Mouse (Mus musculus) heart, adult 2 months (tissue): ENCODE data around the gene Aloxe3. TPM values are rescaled to one million over a fixed set of nuclear protein-coding genes. Genes with fewer than 3 reads are reported as not detected.
A peak's percentile ranks its signal among the peaks of the same experiment; 100 is the strongest.

Experiments used
- DNase-seq, 2 experiments: peaks; one replicate each; pipeline ENCODE4 v3.0.0; 2021
- H3K27ac ChIP-seq: fragments of 200-600 bp; 2 replicates; pipeline ENCODE4 v1.8.1; 2022
- H3K27me3 ChIP-seq: fragments of 200-500 bp; 2 replicates; pipeline ENCODE4 v1.6.1; 2012; ENCODE audit warnings: mild to moderate bottlenecking, low read length, inconsistent platforms, mixed read lengths; ENCODE audit not compliant: control insufficient read depth, insufficient read depth
- H3K36me3 ChIP-seq: fragments of 200-500 bp; 2 replicates; pipeline ENCODE4 v1.6.1; 2012; ENCODE audit warnings: low read length, inconsistent platforms; ENCODE audit not compliant: control insufficient read depth, insufficient read depth
- H3K4me1 ChIP-seq: fragments of 200-500 bp; 2 replicates; pipeline ENCODE4 v1.6.1; 2011; ENCODE audit warnings: low read length; ENCODE audit not compliant: control insufficient read depth, insufficient read depth
- H3K4me3 ChIP-seq: fragments of 200-600 bp; 2 replicates; pipeline ENCODE4 v1.8.1; 2022
- H3K79me2 ChIP-seq: fragments of 200-500 bp; replicated peaks from 2 replicates; pipeline ENCODE4 v1.6.1; 2012; ENCODE audit warnings: mild to moderate bottlenecking, inconsistent platforms, low read length, moderate library complexity, mixed read lengths; ENCODE audit not compliant: control insufficient read depth, insufficient read depth
- H3K9ac ChIP-seq: fragments of 200-500 bp; 2 replicates; pipeline ENCODE4 v1.6.1; 2012; ENCODE audit warnings: low read depth, mild to moderate bottlenecking, control low read depth, inconsistent platforms, low read length, mixed read lengths
- CTCF ChIP-seq: fragments of 200-600 bp; IDR thresholded peaks from 2 replicates; pipeline ENCODE4 v1.8.1; 2022; ENCODE audit warnings: antibody characterized with exemption, mild to moderate bottlenecking, moderate library complexity
- EP300 ChIP-seq: fragments of 200-500 bp; IDR thresholded peaks from 2 replicates; pipeline ENCODE4 v1.6.1; 2011; ENCODE audit warnings: low read depth, low read length, control low read depth; ENCODE audit not compliant: insufficient read depth
- POLR2A ChIP-seq: fragments of 200-500 bp; IDR thresholded peaks from 2 replicates; pipeline ENCODE4 v1.6.1; 2011; ENCODE audit warnings: mild to moderate bottlenecking, low read depth, low read length, control low read depth; ENCODE audit not compliant: insufficient read depth
- WGBS: fragments of 180-500 bp; shearing (Covaris S2); methylation state at CpG from one replicate; pipeline ENCODE4 v1.1.7; 2018; 5-methylcytosine and 5-hydroxymethylcytosine counted together
- intact Hi-C: fragments of 180-260 bp; cut with DNase I; formaldehyde crosslinking; loops from one replicate; pipeline ENCODE4 v1.15.1; 2025
- polyA plus RNA-seq: library from polyadenylated mRNA; depleted of rRNA; stranded (reverse); fragments of >200 nt; gene quantifications from 2 replicates; pipeline ENCODE4 v1.2.3, GENCODE M21; 2012
- total RNA-seq, 2 experiments: library from RNA; stranded (reverse); gene quantifications; 2 replicates each; pipeline ENCODE4 v1.2.3; 2021

Aloxe3 gene
- total and polyA plus RNA-seq, 3 experiments: 0.05 to 0.16 (median 0.07) TPM

DNA sequence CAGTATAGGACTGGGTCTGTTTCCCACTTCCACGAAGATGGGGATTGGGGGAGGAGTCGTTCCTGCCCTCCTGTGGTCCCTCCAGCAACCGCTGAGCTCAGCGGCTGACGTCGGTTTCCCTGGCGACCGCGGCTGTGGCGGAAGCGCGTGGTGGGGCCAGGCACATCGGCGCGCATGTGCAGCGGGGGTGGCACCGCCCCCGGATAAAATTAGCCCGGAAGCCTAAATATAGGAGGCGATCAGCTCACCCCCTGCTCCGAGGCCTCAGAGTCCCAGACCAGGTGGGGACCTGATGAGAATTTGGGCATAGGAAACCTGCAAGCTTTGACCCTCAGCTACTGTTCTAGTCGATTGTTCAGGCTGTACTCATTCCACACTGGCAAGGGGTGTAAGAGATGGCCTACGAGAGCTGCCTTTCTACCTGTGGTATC, 25.8 kb upstream of the Aloxe3 start:
- TF ChIP-seq EP300 (peak; percentile 87), POLR2A (peak; percentile 82), CTCF (peak; percentile 44)
- Histone ChIP-seq H3K27me3 (no peaks in the 10 kb centered on the region), H3K79me2 (peaks cover 2% of the 10 kb centered on the region), H3K27ac (peak overlapping the region; percentile 98), H3K4me3 (peak overlapping the region; percentile 67), H3K36me3 (peaks cover 9% of the 10 kb centered on the region), H3K4me1 (peaks cover 13% of the 10 kb centered on the region), H3K9ac (peak overlapping the region; percentile 81)
- intact Hi-C loops: loop anchor here (1.0 to 10.0 kb wide), 3 partner anchors 10 to 305 kb away; partner anchors contain the start of gene Arhgef15
- WGBS: under 1% methylated on average over 23 of the region's 23 CpGs
- peak; percentile 96 to 97 for DNase-seq

DNA sequence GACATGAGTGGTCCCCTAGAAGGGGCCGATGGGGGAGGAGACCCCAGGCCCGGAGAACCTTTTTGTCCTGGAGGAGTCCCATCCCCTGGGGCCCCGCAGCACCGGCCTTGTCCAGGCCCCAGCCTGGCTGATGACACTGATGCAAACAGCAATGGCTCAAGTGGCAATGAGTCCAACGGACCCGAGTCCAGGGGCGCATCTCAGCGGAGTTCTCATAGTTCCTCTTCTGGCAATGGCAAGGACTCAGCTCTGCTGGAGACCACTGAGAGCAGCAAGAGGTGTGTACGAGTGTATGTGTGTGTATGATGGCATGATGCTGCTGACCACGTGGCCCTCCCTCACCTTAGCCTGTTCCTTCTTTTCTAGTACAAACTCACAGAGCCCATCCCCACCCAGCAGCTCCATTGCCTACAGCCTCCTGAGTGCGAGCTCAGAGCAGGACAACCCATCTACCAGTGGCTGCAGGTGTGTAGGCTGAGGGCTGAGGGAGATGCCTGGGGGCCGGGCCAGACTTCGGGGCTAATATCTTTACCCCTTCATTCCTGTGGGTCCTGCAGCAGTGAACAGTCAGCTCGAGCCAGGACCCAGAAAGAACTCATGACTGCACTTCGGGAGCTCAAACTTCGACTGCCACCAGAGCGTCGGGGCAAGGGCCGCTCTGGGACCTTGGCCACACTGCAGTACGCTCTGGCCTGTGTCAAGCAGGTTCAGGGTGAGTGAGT, 24.9 kb upstream of the Aloxe3 start:
- DNase-seq: peak in 1 of 2 experiments; percentile 48
- intact Hi-C loops: loop anchor here (1.0 to 10.0 kb wide), 2 partner anchors 10 to 304 kb away; no protein-coding TSS in a partner anchor
- TF ChIP-seq CTCF (no peak), EP300 (no peak), POLR2A (no peak)

DNA sequence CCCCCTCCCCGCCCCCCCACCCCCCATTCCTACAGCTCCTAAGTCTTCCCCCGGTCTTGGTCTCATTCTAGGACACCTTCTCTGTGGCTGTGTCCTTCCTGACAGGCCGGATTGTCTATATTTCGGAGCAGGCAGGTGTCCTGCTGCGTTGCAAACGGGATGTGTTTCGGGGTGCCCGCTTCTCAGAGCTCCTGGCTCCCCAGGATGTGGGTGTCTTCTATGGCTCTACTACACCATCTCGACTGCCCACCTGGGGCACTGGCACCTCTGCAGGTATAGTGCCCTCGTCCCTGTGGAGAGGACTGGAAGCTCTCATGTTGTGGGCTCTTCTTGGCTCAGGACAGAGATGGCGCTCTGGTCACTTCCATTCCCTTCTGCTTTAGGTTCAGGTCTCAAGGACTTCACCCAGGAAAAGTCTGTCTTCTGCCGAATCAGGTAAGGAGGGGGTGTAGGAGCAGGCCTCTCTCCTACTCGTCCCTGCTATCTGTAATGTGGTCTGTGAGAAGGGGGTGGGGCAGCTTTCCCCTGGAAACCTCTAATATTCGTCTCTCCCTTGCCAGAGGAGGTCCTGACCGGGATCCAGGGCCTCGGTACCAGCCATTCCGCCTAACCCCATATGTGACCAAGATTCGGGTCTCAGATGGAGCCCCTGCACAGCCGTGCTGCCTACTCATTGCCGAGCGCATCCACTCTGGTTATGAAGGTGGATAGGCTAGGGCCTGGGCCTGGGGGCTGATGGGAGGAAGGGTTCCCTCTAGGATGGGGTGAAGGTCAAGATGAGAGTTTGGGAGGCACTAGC, 23.9 kb upstream of the Aloxe3 start:
- H3K27ac ChIP-seq: no peak overlapping the region
- H3K4me1 ChIP-seq: peaks cover 13% of the 10 kb centered on the region
- no peak overlapping the region for H3K9ac ChIP-seq
- no peak for DNase-seq
- H3K4me3 ChIP-seq: no peak overlapping the region
- peaks cover 2% of the 10 kb centered on the region for H3K79me2 ChIP-seq
- TF ChIP-seq EP300 (no peak), CTCF (no peak), POLR2A (no peak)
- peaks cover 9% of the 10 kb centered on the region for H3K36me3 ChIP-seq
- intact Hi-C loops: loop anchor here (10.0 kb wide), 1 partner anchor 303 kb away; no protein-coding TSS in a partner anchor
- H3K27me3 ChIP-seq: no peaks in the 10 kb centered on the region
- 88% methylated on average over 21 of the region's 21 CpGs for WGBS

More for the DNA sequence above, 24.9 kb upstream of the Aloxe3 start:
- Histone ChIP-seq H3K9ac (peak overlapping the region; percentile 16; the same call in 1 of the 2 replicates), H3K4me3 (no peak overlapping the region), H3K4me1 (peaks cover 13% of the 10 kb centered on the region), H3K27ac (peak overlapping the region; percentile 98), H3K36me3 (peaks cover 9% of the 10 kb centered on the region), H3K27me3 (no peaks in the 10 kb centered on the region), H3K79me2 (peaks cover 2% of the 10 kb centered on the region)
- WGBS: 76% methylated on average over 20 of the region's 20 CpGs

DNA sequence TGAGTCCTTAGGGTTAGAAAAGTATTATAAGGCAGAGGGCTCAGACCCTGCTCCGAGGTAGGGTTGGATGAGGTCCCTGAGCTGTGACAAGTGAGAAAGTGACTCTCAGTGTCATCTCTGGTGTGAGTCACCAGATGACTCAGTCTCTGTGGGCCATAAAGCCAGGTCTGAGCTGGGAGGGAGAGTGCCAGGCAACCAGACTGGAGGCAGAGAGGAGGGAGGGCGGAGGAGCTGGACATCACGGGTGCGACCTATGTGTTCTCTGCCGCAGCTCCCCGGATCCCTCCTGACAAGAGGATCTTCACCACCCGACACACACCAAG, 23.3 kb upstream of the Aloxe3 start:
- H3K4me3 ChIP-seq: no peak overlapping the region
- no peak overlapping the region for H3K9ac ChIP-seq
- H3K79me2 ChIP-seq: peaks cover 2% of the 10 kb centered on the region
- 83% methylated on average over 7 of the region's 7 CpGs for WGBS
- DNase-seq: peak; percentile 7 to 19
- TF ChIP-seq POLR2A (0 out of 2 replicates have a peak, but pooled peaks have one; percentile 20), CTCF (no peak)
- H3K36me3 ChIP-seq: peaks cover 9% of the 10 kb centered on the region
- no peaks in the 10 kb centered on the region for H3K27me3 ChIP-seq
- no peak overlapping the region for H3K27ac ChIP-seq
- intact Hi-C loops: loop anchor here (10.0 kb wide), 1 partner anchor 302 kb away; no protein-coding TSS in a partner anchor
- peaks cover 13% of the 10 kb centered on the region for H3K4me1 ChIP-seq

DNA sequence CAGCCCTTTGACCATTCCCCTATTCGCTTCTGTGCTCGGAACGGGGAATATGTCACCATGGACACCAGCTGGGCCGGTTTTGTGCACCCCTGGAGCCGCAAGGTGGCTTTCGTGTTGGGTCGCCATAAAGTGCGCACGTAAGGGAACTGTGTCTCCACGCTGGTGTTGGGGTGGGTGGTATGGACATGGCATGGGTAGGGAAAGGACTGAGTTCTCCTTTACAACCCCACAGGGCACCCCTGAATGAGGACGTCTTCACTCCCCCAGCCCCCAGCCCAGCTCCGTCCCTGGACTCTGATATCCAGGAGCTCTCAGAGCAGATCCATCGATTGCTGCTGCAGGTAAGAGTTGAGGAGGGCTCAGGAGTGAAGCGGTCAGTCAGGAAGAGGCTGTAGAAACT, 22.6 kb upstream of the Aloxe3 start:
- no peak overlapping the region for H3K4me3 ChIP-seq
- no peak overlapping the region for H3K9ac ChIP-seq
- H3K79me2 ChIP-seq: peaks cover 2% of the 10 kb centered on the region
- whole genome bisulfite sequencing: 96% methylated on average over 14 of the region's 14 CpGs
- intact Hi-C loops: loop anchor here (10.0 kb wide), 1 partner anchor 302 kb away; no protein-coding TSS in a partner anchor
- no peak for TF ChIP-seq EP300
- TF ChIP-seq CTCF: no peak
- TF ChIP-seq POLR2A: no peak; the same call in 1 of the 2 replicates
- no peaks in the 10 kb centered on the region for H3K27me3 ChIP-seq
- peaks cover 10% of the 10 kb centered on the region for H3K4me1 ChIP-seq
- DNase-seq: peak; percentile 8 to 19
- no peak overlapping the region for H3K27ac ChIP-seq
- peaks cover 6% of the 10 kb centered on the region for H3K36me3 ChIP-seq
